8 mouse cellular contexts compared by ENCODE assay signal in the genomic region with DNA sequence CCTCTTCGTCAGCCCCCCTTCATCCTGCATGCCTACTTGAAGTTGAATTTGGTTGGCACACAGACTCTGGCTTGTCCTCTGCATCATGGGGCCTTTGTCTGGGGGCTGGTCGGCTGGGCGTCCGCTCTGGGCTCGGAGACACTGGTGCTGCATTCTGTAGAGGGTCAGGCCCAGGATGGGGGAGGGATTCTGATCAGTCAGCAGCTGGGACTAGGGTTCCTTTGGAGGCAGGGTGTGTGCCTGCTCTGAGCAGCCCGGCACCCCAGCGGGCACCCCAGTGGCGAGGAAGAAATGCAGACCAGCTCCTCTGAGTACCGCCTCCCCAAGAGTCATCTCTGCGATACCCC.
A peak's percentile ranks its signal among the peaks of the same experiment; 100 is the strongest.
DNase-seq lines count a peak whose midpoint lies in the region; ATAC-seq and TF ChIP-seq lines count a peak whose summit lies in the region.

No protein-coding gene starts in this region.

- TF ChIP-seq POLR2A in ES-Bruce4 (IDR thresholded peaks at IDR 0.05; ENCODE audit: insufficient read depth, low read length), result no peak

- no peak overlapping the region for H3K27ac ChIP-seq in heart, embryonic 12.5 days (ENCODE audit: poor library complexity, severe bottlenecking)
- H3K27ac ChIP-seq in ES-Bruce4 (ENCODE audit: insufficient read depth, low read length), result 0 out of 2 replicates have a peak overlapping the region, but pooled peaks have one; percentile 8
- H3K27ac ChIP-seq in forebrain, embryonic 15.5 days (replicated peaks), result peak overlapping the region; percentile 93
- H3K27ac ChIP-seq in liver, embryonic 15.5 days (replicated peaks), result no peak overlapping the region
- no peak overlapping the region for H3K27ac ChIP-seq in left cerebral cortex, adult 2 months

- no peak for TF ChIP-seq CTCF in ES-Bruce4 (IDR thresholded peaks at IDR 0.05; ENCODE audit: low read depth, low read length)
- TF ChIP-seq CTCF in left cerebral cortex, adult 2 months (IDR thresholded peaks at IDR 0.05), result no peak

- H3K4me3 ChIP-seq in heart, embryonic 12.5 days, result peak overlapping the region; percentile 32
- H3K4me3 ChIP-seq in ES-Bruce4 (ENCODE audit: low read depth, low read length), result peak overlapping the region; percentile 43
- peak overlapping the region; percentile 10 for H3K4me3 ChIP-seq in forebrain, embryonic 15.5 days
- 0 out of 2 replicates have a peak overlapping the region, but pooled peaks have one; percentile 3 for H3K4me3 ChIP-seq in liver, embryonic 15.5 days (replicated peaks)
- H3K4me3 ChIP-seq in left cerebral cortex, adult 2 months, result no peak overlapping the region

- DNase-seq in heart, adult 9 months (ENCODE audit: low spot score in 2 of 2), result no peak
- no peak for DNase-seq in spleen, postnatal 4 days (ENCODE audit: low spot score in 2 of 2)
- no peak for DNase-seq in spleen, postnatal 14 days (ENCODE audit: low spot score in 2 of 2)
- DNase-seq in left cerebral cortex, adult 2 months (ENCODE audit: extremely low spot score in 1 of 2, low spot score in 2 of 2), result no peak

- ATAC-seq in heart, embryonic 12.5 days (ENCODE audit: insufficient number of reproducible peaks, low FRiP score), result no peak
- ATAC-seq in forebrain, embryonic 15.5 days (replicated peaks), result peak; percentile 30
- ATAC-seq in liver, embryonic 15.5 days (ENCODE audit: insufficient read depth), result no peak

- peak overlapping the region; percentile 62 for H3K4me2 ChIP-seq in heart, embryonic 12.5 days
- peak overlapping the region; percentile 37 for H3K4me2 ChIP-seq in forebrain, embryonic 15.5 days (replicated peaks)
- H3K4me2 ChIP-seq in liver, embryonic 15.5 days, result peak overlapping the region; percentile 38

- WGBS in heart, embryonic 12.5 days, result 13% methylated on average over 10 of the region's 10 CpGs
- WGBS in forebrain, embryonic 15.5 days, result 10% methylated on average over 10 of the region's 10 CpGs
- WGBS in liver, embryonic 15.5 days (ENCODE audit: insufficient replicate concordance), result 37% methylated on average over 10 of the region's 10 CpGs

- peaks cover 40% of the 10 kb centered on the region for H3K4me1 ChIP-seq in heart, embryonic 12.5 days (replicated peaks)
- peaks cover 4% of the 10 kb centered on the region for H3K4me1 ChIP-seq in ES-Bruce4 (ENCODE audit: control insufficient read depth, insufficient read depth, low read length)
- H3K4me1 ChIP-seq in forebrain, embryonic 15.5 days, result peaks cover 27% of the 10 kb centered on the region
- peaks cover 34% of the 10 kb centered on the region for H3K4me1 ChIP-seq in liver, embryonic 15.5 days (replicated peaks)

- H3K27me3 ChIP-seq in heart, embryonic 12.5 days (replicated peaks), result no peaks in the 10 kb centered on the region
- no peaks in the 10 kb centered on the region for H3K27me3 ChIP-seq in ES-Bruce4 (ENCODE audit: control insufficient read depth, insufficient read depth, low read length, poor library complexity, severe bottlenecking)
- H3K27me3 ChIP-seq in forebrain, embryonic 15.5 days, result no peaks in the 10 kb centered on the region
- H3K27me3 ChIP-seq in liver, embryonic 15.5 days, result peaks cover 5% of the 10 kb centered on the region; the same call in 1 of the 2 replicates

- H3K36me3 ChIP-seq in heart, embryonic 12.5 days, result 0 out of 2 replicates have a peak, but pooled peaks cover 4% of the 10 kb centered on the region
- no peaks in the 10 kb centered on the region; the same call in 1 of the 2 replicates for H3K36me3 ChIP-seq in ES-Bruce4 (ENCODE audit: control insufficient read depth, insufficient read depth, low read length, poor library complexity, severe bottlenecking)
- H3K36me3 ChIP-seq in forebrain, embryonic 15.5 days, result no peaks in the 10 kb centered on the region
- H3K36me3 ChIP-seq in liver, embryonic 15.5 days (replicated peaks), result peaks cover 27% of the 10 kb centered on the region

- intact Hi-C loops in left cerebral cortex, adult 2 months (cut with DNase I), result no loop called here

- H3K9me3 ChIP-seq in heart, embryonic 12.5 days (replicated peaks), result no peaks in the 10 kb centered on the region
- no peaks in the 10 kb centered on the region for H3K9me3 ChIP-seq in ES-Bruce4 (replicated peaks; ENCODE audit: control insufficient read depth, insufficient read depth, low read length, poor library complexity, severe bottlenecking)
- no peaks in the 10 kb centered on the region for H3K9me3 ChIP-seq in forebrain, embryonic 15.5 days
- no peaks in the 10 kb centered on the region for H3K9me3 ChIP-seq in liver, embryonic 15.5 days (replicated peaks)

- no peak for TF ChIP-seq EP300 in ES-Bruce4 (IDR thresholded peaks at IDR 0.05; ENCODE audit: insufficient read depth, low read depth, low read length)

- H3K9ac ChIP-seq in heart, embryonic 12.5 days, result peak overlapping the region; percentile 63
- peak overlapping the region; percentile 8 for H3K9ac ChIP-seq in ES-Bruce4 (ENCODE audit: low read depth, poor library complexity, severe bottlenecking)
- peak overlapping the region; percentile 40 for H3K9ac ChIP-seq in forebrain, embryonic 15.5 days (replicated peaks)
- no peak overlapping the region for H3K9ac ChIP-seq in liver, embryonic 15.5 days

Comparison
In these comparisons a context has a peak if more than half of its experiments do, and no peak if none do; other contexts are left out.
1. H3K27ac ChIP-seq: peak in ES-Bruce4 (single experiment) and forebrain, embryonic 15.5 days (single experiment); none in heart, embryonic 12.5 days (single experiment), liver, embryonic 15.5 days (single experiment) and left cerebral cortex, adult 2 months (single experiment).
2. Peak in every context shown above with its lines, with median percentiles within 50 percentile points of each other: H3K4me2 ChIP-seq.